Mouse (Mus musculus): ENCODE measurements around the gene Rpusd1.

GRCm38 (mm10) chr17:25723470-25723869, 4.0 kb upstream of the Rpusd1 start:
- TF ChIP-seq POLR2A (IDR thresholded peaks at IDR 0.05; ENCODE audit: insufficient read depth, low read depth, low read length): no peak
- TF ChIP-seq CTCF (IDR thresholded peaks at IDR 0.05): no peak
